Mouse (Mus musculus): ENCODE results near the gene Ndufv2.

DNA sequence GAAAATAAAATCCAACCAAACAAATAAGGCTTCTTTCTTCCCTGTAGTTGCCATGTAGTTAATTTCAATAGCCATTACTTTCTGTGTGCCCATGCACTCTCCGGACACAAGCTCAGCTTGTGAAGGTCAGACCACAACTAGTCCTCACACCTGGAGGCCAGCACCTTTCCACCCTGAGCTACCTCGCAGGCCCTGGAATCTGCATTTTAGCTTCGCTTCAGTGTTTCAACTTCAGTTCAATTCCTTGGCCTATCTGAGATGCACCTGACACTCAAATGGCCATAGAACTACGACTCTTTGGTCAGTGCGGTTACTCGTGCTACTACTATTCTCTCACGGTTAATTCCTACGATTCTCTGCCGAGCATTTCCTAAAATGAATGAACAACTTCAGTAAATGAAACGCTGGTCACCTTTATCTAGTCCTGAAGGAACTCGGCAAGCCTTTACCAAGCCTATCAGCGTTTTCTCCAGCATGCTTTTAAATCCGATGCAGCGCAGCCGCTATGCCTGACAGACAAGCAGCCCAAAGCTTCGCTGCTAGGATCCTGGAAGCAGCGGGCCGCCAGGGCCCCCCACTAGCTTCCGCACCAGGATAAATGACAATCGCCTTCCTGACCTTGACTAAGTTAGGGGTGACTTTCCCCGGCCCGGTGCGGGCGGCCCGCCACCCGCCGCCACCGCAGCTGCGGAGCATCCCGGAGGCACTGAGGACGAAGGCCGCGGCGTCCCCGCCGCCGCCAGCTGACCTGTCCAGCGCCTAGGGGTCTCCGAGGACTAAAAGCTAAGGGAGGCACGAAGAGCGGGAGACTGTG, 586 bp downstream of the Ndufv2 start:
- TF ChIP-seq TCF12 (IDR thresholded peaks at IDR 0.05; ENCODE audit: insufficient read depth, poor library complexity, severe bottlenecking) (no peak), MYOD1 (IDR thresholded peaks at IDR 0.05; ENCODE audit: control insufficient read depth in 1 of 3, insufficient read length in 2 of 3, low read depth in 2 of 3) (no peak), POLR2A (IDR thresholded peaks at IDR 0.05; ENCODE audit: insufficient read length, low read depth) (no peak)

All from myocyte (in vitro differentiated cells).